Mouse (Mus musculus) limb, embryonic 14.5 days (tissue): ENCODE measurements around the gene Vill. TPM values are rescaled to one million over a fixed set of nuclear protein-coding genes. Genes with fewer than 3 reads are reported as not detected.

Experiments used
- ATAC-seq: fragments of 200-750 bp; cut with Nextera tagmentation; 2 replicates; pipeline ENCODE4 v1.8.0; 2017; ENCODE audit warnings: low read depth, moderate number of reproducible peaks, moderate TSS enrichment; ENCODE audit not compliant: low FRiP score
- DNase-seq: peaks from one replicate; pipeline ENCODE4 v3.0.0-alpha.2; 2015; ENCODE audit warnings: low spot score
- H3K27ac ChIP-seq: fragments of 300-500 bp; sonication (generic); replicated peaks from 2 replicates; pipeline ENCODE4 v1.5.1; 2014; ENCODE audit warnings: low read depth, mild to moderate bottlenecking, low read length, moderate library complexity, mixed read lengths
- H3K27me3 ChIP-seq: fragments of 300-500 bp; sonication (generic); 2 replicates; pipeline ENCODE4 v1.6.1; 2014; ENCODE audit warnings: low read length, mixed read lengths; ENCODE audit not compliant: control insufficient read depth, insufficient read depth
- H3K36me3 ChIP-seq: fragments of 300-500 bp; sonication (generic); 2 replicates; pipeline ENCODE4 v1.6.1; 2014; ENCODE audit warnings: mild to moderate bottlenecking, low read length, moderate library complexity, mixed read lengths; ENCODE audit not compliant: control insufficient read depth, insufficient read depth
- H3K4me1 ChIP-seq: fragments of 300-500 bp; sonication (generic); 2 replicates; pipeline ENCODE4 v1.6.1; 2014; ENCODE audit warnings: antibody characterized with exemption, low read length, mixed read lengths; ENCODE audit not compliant: control insufficient read depth, insufficient read depth
- H3K4me2 ChIP-seq: fragments of 300-500 bp; sonication (generic); replicated peaks from 2 replicates; pipeline ENCODE4 v1.6.1; 2014; ENCODE audit warnings: low read depth, mild to moderate bottlenecking, low read length, moderate library complexity; ENCODE audit not compliant: severe bottlenecking
- H3K4me3 ChIP-seq: fragments of 300-500 bp; sonication (generic); replicated peaks from 2 replicates; pipeline ENCODE4 v1.5.1; 2014; ENCODE audit warnings: low read length
- H3K9ac ChIP-seq: fragments of 300-500 bp; sonication (generic); 2 replicates; pipeline ENCODE4 v1.6.1; 2014; ENCODE audit warnings: mild to moderate bottlenecking, low read depth, low read length, moderate library complexity; ENCODE audit not compliant: severe bottlenecking
- H3K9me3 ChIP-seq: fragments of 300-500 bp; sonication (generic); 2 replicates; pipeline ENCODE4 v1.6.1; 2016; ENCODE audit warnings: low read length; ENCODE audit not compliant: control insufficient read depth
- POLR2A ChIP-seq: fragments of 200-500 bp; IDR thresholded peaks from 2 replicates; pipeline ENCODE4 v1.8.0; 2012; ENCODE audit warnings: inconsistent platforms, mild to moderate bottlenecking, moderate library complexity, borderline replicate concordance; ENCODE audit not compliant: insufficient read depth, insufficient read length; ENCODE audit errors: extremely low read depth
- WGBS: fragments of 180-500 bp; shearing (Covaris S2); extraction: QIAGEN DNeasy Blood & Tissue Kit; methylation state at CpG from one replicate; pipeline ENCODE4 v1.1.7; 2014; 5-methylcytosine and 5-hydroxymethylcytosine counted together
- polyA plus RNA-seq, 2 experiments: library from polyadenylated mRNA; depleted of rRNA in 1 of 2; stranded (reverse) in 1 of 2; unstranded in 1 of 2; fragments of >200 nt; fragmentation: Nextera tagmentation in 1 of 2; extraction: Ambion mirVana in 1 of 2; gene quantifications; 2 replicates each; pipeline versions ENCODE4 v1.2.1 to v1.2.3; 2012 to 2014

Vill gene
- polyA plus RNA-seq, 2 experiments, result 25.2 to 49.8 TPM

DNA sequence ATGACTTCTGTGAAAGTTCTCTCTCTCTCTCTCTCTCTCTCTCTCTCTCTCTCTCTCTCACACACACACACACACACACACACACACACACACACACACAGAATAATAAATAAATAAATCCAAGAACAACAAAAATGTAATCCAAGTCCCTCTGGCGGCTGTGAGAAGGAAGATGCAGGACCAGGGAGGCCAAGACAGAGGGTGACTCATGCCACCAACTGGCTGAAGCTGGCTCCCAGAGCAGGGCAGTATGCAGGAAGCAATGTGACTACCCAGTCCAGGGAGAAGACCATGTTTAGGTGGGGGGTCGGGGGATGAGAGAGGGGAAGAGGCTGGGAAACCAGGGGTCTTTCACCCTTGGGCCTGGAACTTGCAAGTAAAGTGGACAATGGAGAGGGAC lies 1.4 kb upstream of the Vill start:
- peaks cover 10% of the 10 kb centered on the region for H3K4me1 ChIP-seq
- H3K4me3 ChIP-seq, result no peak overlapping the region
- H3K9ac ChIP-seq, result no peak overlapping the region
- no peak for TF ChIP-seq POLR2A
- no peaks in the 10 kb centered on the region for H3K27me3 ChIP-seq
- DNase-seq (no peak), ATAC-seq (no peak)
- 87% methylated on average over 2 of the region's 2 CpGs for WGBS
- H3K36me3 ChIP-seq, result no peaks in the 10 kb centered on the region
- H3K9me3 ChIP-seq, result no peaks in the 10 kb centered on the region
- no peak overlapping the region for H3K4me2 ChIP-seq
- no peak overlapping the region for H3K27ac ChIP-seq

- Histone ChIP-seq H3K27ac (no peak overlapping the region), H3K9ac (no peak overlapping the region), H3K9me3 (no peaks in the 10 kb centered on the region), H3K4me3 (no peak overlapping the region), H3K27me3 (no peaks in the 10 kb centered on the region), H3K4me1 (peaks cover 8% of the 10 kb centered on the region), H3K4me2 (no peak overlapping the region), H3K36me3 (no peaks in the 10 kb centered on the region)
- DNase-seq (no peak), ATAC-seq (no peak)
- no peak for TF ChIP-seq POLR2A
- 81% methylated on average over 9 of the region's 9 CpGs for WGBS
Observed at GRCm38 (mm10) chr9:119053964-119054576, 1.5 kb downstream of the Vill start.

DNA sequence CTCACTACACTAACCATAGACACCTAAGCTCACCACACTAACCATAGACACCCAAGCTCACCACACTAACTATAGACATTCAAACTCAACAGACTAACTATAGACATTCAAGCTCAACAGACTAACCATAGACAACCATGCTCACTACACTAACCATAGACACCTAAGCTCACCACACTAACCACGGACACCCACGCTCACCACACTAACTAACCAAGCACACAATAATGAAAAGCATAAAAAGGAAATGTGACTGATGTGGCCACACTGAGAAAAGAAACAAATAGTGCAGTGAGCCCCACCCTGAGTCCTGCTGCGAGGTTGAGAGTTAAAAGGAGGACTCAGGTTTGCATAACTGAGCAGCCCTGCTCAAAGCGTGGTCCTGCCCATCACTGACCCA lies 2.8 kb downstream of the Vill start:
- 85% methylated on average over 4 of the region's 4 CpGs for WGBS
- no peaks in the 10 kb centered on the region for H3K27me3 ChIP-seq
- H3K4me2 ChIP-seq, result no peak overlapping the region
- no peaks in the 10 kb centered on the region for H3K9me3 ChIP-seq
- TF ChIP-seq POLR2A, result no peak
- ATAC-seq (no peak), DNase-seq (no peak)
- no peaks in the 10 kb centered on the region for H3K36me3 ChIP-seq
- H3K9ac ChIP-seq, result no peak overlapping the region
- H3K4me3 ChIP-seq, result no peak overlapping the region
- no peak overlapping the region for H3K27ac ChIP-seq
- H3K4me1 ChIP-seq, result peaks cover 8% of the 10 kb centered on the region

GRCm38 (mm10) chr9:119058245-119058644 lies 5.7 kb downstream of the Vill start:
- Histone ChIP-seq H3K4me3 (no peak overlapping the region), H3K27me3 (no peaks in the 10 kb centered on the region), H3K9ac (no peak overlapping the region), H3K4me2 (no peak overlapping the region), H3K27ac (no peak overlapping the region), H3K9me3 (no peaks in the 10 kb centered on the region), H3K36me3 (no peaks in the 10 kb centered on the region), H3K4me1 (no peaks in the 10 kb centered on the region; the same call in 1 of the 2 replicates)
- ATAC-seq (no peak), DNase-seq (no peak)
- WGBS, result 85% methylated on average over 7 of the region's 7 CpGs
- no peak for TF ChIP-seq POLR2A

- H3K9ac ChIP-seq, result no peak overlapping the region
- no peak overlapping the region for H3K27ac ChIP-seq
- no peaks in the 10 kb centered on the region for H3K36me3 ChIP-seq
- no peak overlapping the region for H3K4me2 ChIP-seq
- no peaks in the 10 kb centered on the region for H3K9me3 ChIP-seq
- H3K27me3 ChIP-seq, result no peaks in the 10 kb centered on the region
- no peak for ATAC-seq
- 0 out of 2 replicates have a peak, but pooled peaks cover 4% of the 10 kb centered on the region for H3K4me1 ChIP-seq
- no peak for DNase-seq
- no peak for TF ChIP-seq POLR2A
- H3K4me3 ChIP-seq, result no peak overlapping the region
- 88% methylated on average over 10 of the region's 10 CpGs for WGBS
Observed at GRCm38 (mm10) chr9:119060701-119061100, 8.1 kb downstream of the Vill start.

- Histone ChIP-seq H3K4me1 (peaks cover 7% of the 10 kb centered on the region; the same call in 1 of the 2 replicates), H3K27me3 (no peaks in the 10 kb centered on the region), H3K27ac (no peak overlapping the region), H3K9me3 (no peaks in the 10 kb centered on the region), H3K9ac (no peak overlapping the region), H3K4me2 (no peak overlapping the region), H3K4me3 (no peak overlapping the region), H3K36me3 (no peaks in the 10 kb centered on the region)
- DNase-seq (no peak), ATAC-seq (no peak)
- TF ChIP-seq POLR2A, result no peak
- 32% methylated on average over 19 of the region's 19 CpGs for WGBS
Observed at GRCm38 (mm10) chr9:119063036-119063644, 10.6 kb downstream of the Vill start.
